Mouse (Mus musculus) heart, embryonic 14.5 days (tissue): Measurements from ENCODE around the gene Tssk1. TPM values are rescaled to one million over a fixed set of nuclear protein-coding genes. Genes with fewer than 3 reads are reported as not detected.
A peak's percentile ranks its signal among the peaks of the same experiment; 100 is the strongest.

ENCODE experiments used
- ATAC-seq: fragments of 200-750 bp; cut with Nextera tagmentation; 2 replicates; pipeline ENCODE4 v1.8.0; 2017; ENCODE audit warnings: low read depth, moderate TSS enrichment; ENCODE audit not compliant: insufficient number of reproducible peaks, insufficient read depth, low FRiP score
- H3K27ac ChIP-seq, 2 experiments: fragments of 200-500 bp in 1 of 2; fragments of 300-500 bp in 1 of 2; sonication (generic) in 1 of 2; replicated peaks in 1 of 2; 2 replicates each; pipeline ENCODE4 v1.5.1; 2012 to 2014; ENCODE audit warnings: low read depth in 2 of 2, low read length in 2 of 2, control low read depth in 1 of 2, mild to moderate bottlenecking in 1 of 2, mixed read lengths in 1 of 2; ENCODE audit not compliant: control insufficient read depth in 1 of 2, insufficient read depth in 1 of 2
- H3K27me3 ChIP-seq: fragments of 300-500 bp; sonication (generic); 2 replicates; pipeline ENCODE4 v1.6.1; 2014; ENCODE audit warnings: mild to moderate bottlenecking, low read length, control low read depth; ENCODE audit not compliant: control insufficient read depth, insufficient read depth
- H3K36me3 ChIP-seq: fragments of 300-500 bp; sonication (generic); 2 replicates; pipeline ENCODE4 v1.6.1; 2014; ENCODE audit warnings: mild to moderate bottlenecking, control low read depth, low read length, mixed read lengths; ENCODE audit not compliant: control insufficient read depth, insufficient read depth
- H3K4me1 ChIP-seq, 2 experiments: fragments of 200-500 bp in 1 of 2; fragments of 300-500 bp in 1 of 2; sonication (generic) in 1 of 2; 2 replicates each; pipeline ENCODE4 v1.6.1; 2012 to 2014; ENCODE audit warnings: low read length in 2 of 2, control low read depth in 1 of 2, mixed read lengths in 1 of 2; ENCODE audit not compliant: control insufficient read depth in 2 of 2, insufficient read depth in 2 of 2
- H3K4me2 ChIP-seq: fragments of 300-500 bp; sonication (generic); 2 replicates; pipeline ENCODE4 v1.6.1; 2014; ENCODE audit warnings: mild to moderate bottlenecking, low read length
- H3K4me3 ChIP-seq, 2 experiments: fragments of 200-500 bp in 1 of 2; fragments of 300-500 bp in 1 of 2; sonication (generic) in 1 of 2; 2 replicates each; pipeline ENCODE4 v1.5.1; 2012 to 2014; ENCODE audit warnings: low read length in 2 of 2, mild to moderate bottlenecking in 2 of 2, control low read depth in 1 of 2, low read depth in 1 of 2, moderate library complexity in 1 of 2; ENCODE audit not compliant: control insufficient read depth in 1 of 2, insufficient read depth in 1 of 2
- H3K9ac ChIP-seq: fragments of 300-500 bp; sonication (generic); 2 replicates; pipeline ENCODE4 v1.6.1; 2014; ENCODE audit warnings: mild to moderate bottlenecking, low read length
- H3K9me3 ChIP-seq: fragments of 300-500 bp; sonication (generic); 2 replicates; pipeline ENCODE4 v1.6.1; 2016; ENCODE audit warnings: low read length, control low read depth; ENCODE audit not compliant: control insufficient read depth
- WGBS: fragments of 180-500 bp; shearing (Covaris S2); extraction: QIAGEN DNeasy Blood & Tissue Kit; methylation state at CpG from one replicate; pipeline ENCODE4 v1.1.7; 2014; 5-methylcytosine and 5-hydroxymethylcytosine counted together
- polyA plus RNA-seq: library from polyadenylated mRNA; unstranded; fragments of >200 nt; fragmentation: Nextera tagmentation; extraction: Ambion mirVana; gene quantifications from 2 replicates; pipeline ENCODE4 v1.2.1, GENCODE M21; 2014

Gene Tssk1
- polyA plus RNA-seq, 1 experiment from 2014 or later = not detected

DNA sequence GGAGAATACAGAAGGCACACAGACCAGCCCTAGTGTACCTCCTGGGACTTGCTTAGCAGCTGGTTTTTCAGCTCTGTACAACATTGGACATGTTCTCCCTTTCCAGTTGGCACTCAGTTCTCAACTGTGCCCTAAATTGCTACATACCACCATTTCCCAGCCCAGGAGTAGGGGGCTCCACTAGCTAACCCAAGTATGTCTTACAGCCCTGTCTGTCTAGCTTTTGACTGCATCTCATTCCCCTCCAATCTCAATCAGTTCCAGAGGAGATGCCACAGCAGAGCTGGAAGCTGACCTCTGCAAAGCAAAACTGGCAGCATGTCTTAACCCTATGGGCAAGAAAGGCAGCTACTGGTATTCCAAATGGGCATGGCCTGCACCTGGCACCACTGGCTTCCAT, 2.1 kb downstream of the Tssk1 start:
- no peaks in the 10 kb centered on the region for H3K27me3 ChIP-seq
- H3K9me3 ChIP-seq = no peaks in the 10 kb centered on the region
- H3K36me3 ChIP-seq = peaks cover 26% of the 10 kb centered on the region
- H3K9ac ChIP-seq = no peak overlapping the region
- no peak overlapping the region for H3K4me3 ChIP-seq
- no peak overlapping the region for H3K4me2 ChIP-seq
- no peak overlapping the region for H3K27ac ChIP-seq
- peaks cover 4 to 12% of the 10 kb centered on the region in 2 experiments; a peak in 3 of 4 replicates for H3K4me1 ChIP-seq
- no peak for ATAC-seq

GRCm38 (mm10) chr16:17898462-17898861, 4.4 kb downstream of the Tssk1 start, which contains the start of the genes Dgcr2 and Tssk2:
Gene Dgcr2 (minus strand): TSS chr16:17898562.
Gene Tssk2 (plus strand): TSS chr16:17898637.
- Histone ChIP-seq H3K27me3 (no peaks in the 10 kb centered on the region), H3K9ac (no peak within 1 kb of the TSS), H3K9me3 (no peaks in the 10 kb centered on the region), H3K4me2 (no peak within 1 kb of the TSS), H3K27ac (no peak within 1 kb of the TSS), H3K4me1 (no peaks in the 10 kb centered on the region), H3K36me3 (peaks cover 50% of the 10 kb centered on the region), H3K4me3 (no peak within 1 kb of the TSS)
- ATAC-seq = no peak
- WGBS = 90% methylated on average over 14 of the region's 14 CpGs

DNA sequence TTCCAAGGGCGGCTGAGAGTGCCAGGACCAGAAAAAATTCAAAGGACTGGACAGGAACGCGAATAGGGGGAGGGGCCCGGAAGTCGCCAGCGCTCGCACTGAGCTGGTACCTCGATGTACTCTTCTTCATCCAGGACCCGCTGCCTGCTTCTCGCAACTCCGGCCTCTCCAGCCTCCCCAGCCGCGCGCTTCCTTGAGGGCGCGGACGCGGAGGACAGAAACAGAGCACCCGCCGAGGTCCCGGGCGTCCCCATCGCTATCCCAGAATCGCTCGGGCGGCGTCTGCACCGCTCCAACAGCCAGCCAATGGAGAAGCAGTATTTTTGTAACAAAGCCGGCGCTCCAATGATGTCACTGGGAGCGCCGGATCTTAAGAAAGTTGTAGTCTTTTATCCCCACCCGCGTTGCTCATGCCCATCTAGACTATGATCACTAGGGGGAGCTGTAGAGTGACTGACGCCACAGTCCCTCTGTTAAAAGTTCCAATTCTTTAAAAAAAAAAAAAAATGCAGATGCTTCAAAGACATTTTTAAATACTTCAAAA, 17.1 kb downstream of the Tssk1 start, which contains the start of gene Ess2:
TSS of gene Ess2 (minus strand) at position 297 of the 544 bp plus-strand sequence.
- Histone ChIP-seq H3K36me3 (peaks cover 33% of the 10 kb centered on the region), H3K9ac (peak within 1 kb of the TSS; percentile 79), H3K4me1 (peaks cover 3 to 17% of the 10 kb centered on the region in 2 experiments), H3K9me3 (no peaks in the 10 kb centered on the region), H3K4me2 (peak within 1 kb of the TSS; percentile 89), H3K27ac (peak within 1 kb of the TSS in 1 of 2 experiments; percentile 61; a peak in 2 of 4 replicates), H3K4me3 (peak within 1 kb of the TSS; percentile 76 to 98), H3K27me3 (peaks cover 46% of the 10 kb centered on the region)
- peak; percentile 86 for ATAC-seq
- under 1% methylated on average over 35 of the region's 35 CpGs for WGBS

- Histone ChIP-seq H3K4me3 (peak within 1 kb of the TSS; percentile 7 to 38; a peak in 3 of 4 replicates), H3K36me3 (no peaks in the 10 kb centered on the region), H3K27me3 (peaks cover 67% of the 10 kb centered on the region), H3K9ac (peak within 1 kb of the TSS; percentile 25; the same call in 1 of the 2 replicates), H3K9me3 (no peaks in the 10 kb centered on the region), H3K4me1 (peaks cover 3 to 17% of the 10 kb centered on the region in 2 experiments), H3K27ac (no peak within 1 kb of the TSS), H3K4me2 (peak within 1 kb of the TSS; percentile 70)
- ATAC-seq = no peak
- WGBS = under 1% methylated on average over 94 of the region's 106 CpGs
These were observed 20.6 kb downstream of the Tssk1 start, which contains the start of gene Gsc2 for GRCm38 (mm10) chr16:17914307-17915249. Gene Gsc2 (minus strand): TSS chr16:17915059.

GRCm38 (mm10) chr16:17920586-17920985, 26.6 kb downstream of the Tssk1 start:
- peaks cover 36% of the 10 kb centered on the region for H3K27me3 ChIP-seq
- ATAC-seq = no peak
- peaks cover 11 to 16% of the 10 kb centered on the region in 2 experiments for H3K4me1 ChIP-seq
- no peak overlapping the region for H3K4me3 ChIP-seq
- H3K4me2 ChIP-seq = peak overlapping the region; percentile 95
- H3K36me3 ChIP-seq = peaks cover 9% of the 10 kb centered on the region
- H3K9me3 ChIP-seq = no peaks in the 10 kb centered on the region
- H3K9ac ChIP-seq = peak overlapping the region; percentile 96
- 8% methylated on average over 20 of the region's 20 CpGs for WGBS
- no peak overlapping the region for H3K27ac ChIP-seq

GRCm38 (mm10) chr16:17921325-17922162, 27.5 kb downstream of the Tssk1 start:
- 1% methylated on average over 47 of the region's 47 CpGs for WGBS
- H3K36me3 ChIP-seq = peaks cover 18% of the 10 kb centered on the region
- peak overlapping the region; percentile 95 for H3K4me2 ChIP-seq
- peak overlapping the region; percentile 96 for H3K9ac ChIP-seq
- H3K4me3 ChIP-seq = peak overlapping the region; percentile 84 to 99
- peak; percentile 89 for ATAC-seq
- H3K27me3 ChIP-seq = peaks cover 26% of the 10 kb centered on the region
- peak overlapping the region; percentile 87 to 90 for H3K27ac ChIP-seq
- no peaks in the 10 kb centered on the region for H3K9me3 ChIP-seq
- H3K4me1 ChIP-seq = peaks cover 11 to 16% of the 10 kb centered on the region in 2 experiments

DNA sequence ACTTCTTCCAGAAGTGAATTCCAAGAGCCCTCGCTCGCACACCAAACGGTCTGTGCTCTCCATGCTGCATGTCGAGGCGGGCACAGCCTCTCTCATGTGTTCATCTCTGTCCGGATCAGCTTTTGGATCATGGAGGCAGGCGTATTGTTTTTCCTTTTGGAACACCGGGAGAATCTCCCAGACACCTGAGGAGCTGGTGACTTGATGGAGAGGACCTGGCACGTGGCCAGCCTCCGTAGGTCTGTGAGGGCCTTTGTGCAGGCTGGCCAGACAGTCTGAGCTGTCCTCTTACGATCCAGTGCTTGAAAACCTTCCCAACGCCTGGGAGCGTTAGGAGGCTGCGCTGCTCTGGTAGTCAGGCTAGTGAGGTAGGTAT, 28.1 kb downstream of the Tssk1 start:
- peaks cover 21% of the 10 kb centered on the region for H3K27me3 ChIP-seq
- no peaks in the 10 kb centered on the region for H3K9me3 ChIP-seq
- peak overlapping the region; percentile 95 for H3K4me2 ChIP-seq
- H3K36me3 ChIP-seq = peaks cover 18% of the 10 kb centered on the region
- H3K27ac ChIP-seq = peak overlapping the region; percentile 87 to 90
- H3K4me3 ChIP-seq = peak overlapping the region; percentile 84 to 99
- ATAC-seq = peak; percentile 7; the same call in 1 of the 2 replicates
- H3K4me1 ChIP-seq = peaks cover 13 to 20% of the 10 kb centered on the region in 2 experiments
- peak overlapping the region; percentile 96 for H3K9ac ChIP-seq
- WGBS = under 1% methylated on average over 14 of the region's 14 CpGs
